Mouse (Mus musculus) B cell, adult 2 months (primary cell): Measurements from ENCODE around the gene Cwc27.

Source experiments
- DNase-seq, 2 experiments: peaks; one replicate each; pipeline ENCODE4 v3.0.0; 2022

The Cwc27 gene

GRCm38 (mm10) chr13:104640694-104641454 lies 176.1 kb downstream of the Cwc27 start:
- no peak for DNase-seq

- no peak for DNase-seq
Observed at GRCm38 (mm10) chr13:104638988-104639387, 178.0 kb downstream of the Cwc27 start.

- no peak for DNase-seq
Observed at GRCm38 (mm10) chr13:104635965-104636462, 180.9 kb downstream of the Cwc27 start.

GRCm38 (mm10) chr13:104634708-104635107 lies 182.2 kb downstream of the Cwc27 start:
- no peak for DNase-seq

GRCm38 (mm10) chr13:104632427-104633167 lies 184.3 kb downstream of the Cwc27 start:
- no peak for DNase-seq

- DNase-seq: no peak
Observed at GRCm38 (mm10) chr13:104631621-104632205, 185.2 kb downstream of the Cwc27 start.

- no peak for DNase-seq
Observed at GRCm38 (mm10) chr13:104630808-104631207, 186.1 kb downstream of the Cwc27 start.

- DNase-seq: no peak
Observed at GRCm38 (mm10) chr13:104629621-104630020, 187.3 kb downstream of the Cwc27 start.

- DNase-seq: no peak
Observed at GRCm38 (mm10) chr13:104628019-104628418, 188.9 kb downstream of the Cwc27 start.

- DNase-seq: no peak
Observed at GRCm38 (mm10) chr13:104627169-104627909, 189.6 kb downstream of the Cwc27 start.

GRCm38 (mm10) chr13:104623130-104623891 lies 193.6 kb downstream of the Cwc27 start:
- DNase-seq: no peak

GRCm38 (mm10) chr13:104622102-104622743 lies 194.7 kb downstream of the Cwc27 start:
- DNase-seq: no peak

GRCm38 (mm10) chr13:104620423-104620822 lies 196.5 kb downstream of the Cwc27 start:
- DNase-seq: no peak

- no peak for DNase-seq
Observed at GRCm38 (mm10) chr13:104619503-104620288, 197.2 kb downstream of the Cwc27 start.

GRCm38 (mm10) chr13:104617201-104617600 lies 199.7 kb downstream of the Cwc27 start:
- DNase-seq: no peak

- no peak for DNase-seq
Observed at GRCm38 (mm10) chr13:104615999-104616810, 200.7 kb downstream of the Cwc27 start.

GRCm38 (mm10) chr13:104615111-104615510 lies 201.8 kb downstream of the Cwc27 start:
- no peak for DNase-seq

GRCm38 (mm10) chr13:104611296-104611695 lies 205.6 kb downstream of the Cwc27 start:
- DNase-seq: no peak

GRCm38 (mm10) chr13:104610210-104611111 lies 206.5 kb downstream of the Cwc27 start:
- DNase-seq: peak; percentile 50 to 53
